Mouse (Mus musculus): ENCODE measurements at regions not wholly inside any gene's neighbourhood (a gene's known extent, or its start where the extent isn't known, plus 50 kb on each side); places are given as distances from the start of the nearest gene placed in this dataset.
"Not testable (repeated sequence)": the region's sequence is repeated elsewhere in the genome, so short reads cannot be mapped to it uniquely, and the experiment has no call there.

GRCm38 (mm10) chr10:23671494-23671893, 115.6 kb downstream of the Rps12 start:
- H3K36me3 ChIP-seq (ENCODE audit: control insufficient read depth, insufficient read depth, low read length) = no peaks in the 10 kb centered on the region
- H3K27me3 ChIP-seq (ENCODE audit: control insufficient read depth, insufficient read depth, low read length) = no peaks in the 10 kb centered on the region
- no peak overlapping the region for H3K4me3 ChIP-seq (replicated peaks; ENCODE audit: low read depth, low read length)
- peaks cover 11% of the 10 kb centered on the region; the same call in 1 of the 2 replicates for H3K4me1 ChIP-seq (ENCODE audit: control insufficient read depth, insufficient read depth, low read length)
- H3K4me2 ChIP-seq (ENCODE audit: low read length) = no peak overlapping the region
- WGBS = 32% methylated on average over 8 of the region's 8 CpGs
- no peak overlapping the region for H3K9ac ChIP-seq (replicated peaks; ENCODE audit: low read length)
- H3K9me3 ChIP-seq (ENCODE audit: control insufficient read depth, low read length) = no peaks in the 10 kb centered on the region
- ATAC-seq (ENCODE audit: low FRiP score, low TSS enrichment) (no peak), DNase-seq (peak; percentile 18)
- no peak overlapping the region for H3K27ac ChIP-seq (replicated peaks; ENCODE audit: low read depth, low read length)

GRCm38 (mm10) chr10:23665916-23666315, 121.2 kb downstream of the Rps12 start:
- H3K27ac ChIP-seq (replicated peaks; ENCODE audit: low read depth, low read length); H3K9ac ChIP-seq (replicated peaks; ENCODE audit: low read length); ATAC-seq (ENCODE audit: low FRiP score, low TSS enrichment); H3K4me2 ChIP-seq (ENCODE audit: low read length); H3K9me3 ChIP-seq (ENCODE audit: control insufficient read depth, low read length); H3K27me3 ChIP-seq (ENCODE audit: control insufficient read depth, insufficient read depth, low read length); H3K4me1 ChIP-seq (ENCODE audit: control insufficient read depth, insufficient read depth, low read length); H3K36me3 ChIP-seq (ENCODE audit: control insufficient read depth, insufficient read depth, low read length); H3K4me3 ChIP-seq (replicated peaks; ENCODE audit: low read depth, low read length); DNase-seq: not testable (repeated sequence)
- WGBS = 96% methylated on average over 8 of the region's 8 CpGs

- Histone ChIP-seq H3K4me2 (ENCODE audit: low read length) (no peak overlapping the region), H3K4me3 (replicated peaks; ENCODE audit: low read depth, low read length) (no peak overlapping the region), H3K4me1 (ENCODE audit: control insufficient read depth, insufficient read depth, low read length) (no peaks in the 10 kb centered on the region), H3K9me3 (ENCODE audit: control insufficient read depth, low read length) (no peaks in the 10 kb centered on the region), H3K27ac (replicated peaks; ENCODE audit: low read depth, low read length) (no peak overlapping the region), H3K9ac (replicated peaks; ENCODE audit: low read length) (no peak overlapping the region), H3K27me3 (ENCODE audit: control insufficient read depth, insufficient read depth, low read length) (no peaks in the 10 kb centered on the region), H3K36me3 (ENCODE audit: control insufficient read depth, insufficient read depth, low read length) (no peaks in the 10 kb centered on the region)
- WGBS = 90% methylated on average over 4 of the region's 4 CpGs
- ATAC-seq (ENCODE audit: low FRiP score, low TSS enrichment) (no peak), DNase-seq (no peak)
Measured at GRCm38 (mm10) chr10:23626201-23626600, 160.9 kb downstream of the Rps12 start.

GRCm38 (mm10) chr10:23612030-23612429, 175.0 kb downstream of the Rps12 start:
- 93% methylated on average over 2 of the region's 2 CpGs for WGBS

GRCm38 (mm10) chr10:23611183-23611582, 175.9 kb downstream of the Rps12 start:
- Histone ChIP-seq H3K4me3 (replicated peaks; ENCODE audit: low read depth, low read length) (no peak overlapping the region), H3K9me3 (ENCODE audit: control insufficient read depth, low read length) (no peaks in the 10 kb centered on the region), H3K9ac (replicated peaks; ENCODE audit: low read length) (no peak overlapping the region), H3K36me3 (ENCODE audit: control insufficient read depth, insufficient read depth, low read length) (no peaks in the 10 kb centered on the region), H3K27me3 (ENCODE audit: control insufficient read depth, insufficient read depth, low read length) (no peaks in the 10 kb centered on the region), H3K4me1 (ENCODE audit: control insufficient read depth, insufficient read depth, low read length) (no peaks in the 10 kb centered on the region), H3K4me2 (ENCODE audit: low read length) (no peak overlapping the region), H3K27ac (replicated peaks; ENCODE audit: low read depth, low read length) (no peak overlapping the region)
- ATAC-seq (ENCODE audit: low FRiP score, low TSS enrichment) = 0 out of 2 replicates have a peak, but pooled peaks have one; percentile 26
- peak; percentile 79 for DNase-seq
- WGBS = 45% methylated on average over 9 of the region's 9 CpGs

More at GRCm38 (mm10) chr10:23612030-23612429, 175.0 kb downstream of the Rps12 start:
- Histone ChIP-seq H3K36me3 (ENCODE audit: control insufficient read depth, insufficient read depth, low read length) (no peaks in the 10 kb centered on the region), H3K9ac (replicated peaks; ENCODE audit: low read length) (no peak overlapping the region), H3K4me2 (ENCODE audit: low read length) (no peak overlapping the region), H3K4me3 (replicated peaks; ENCODE audit: low read depth, low read length) (no peak overlapping the region), H3K4me1 (ENCODE audit: control insufficient read depth, insufficient read depth, low read length) (no peaks in the 10 kb centered on the region), H3K27ac (replicated peaks; ENCODE audit: low read depth, low read length) (no peak overlapping the region), H3K27me3 (ENCODE audit: control insufficient read depth, insufficient read depth, low read length) (no peaks in the 10 kb centered on the region), H3K9me3 (ENCODE audit: control insufficient read depth, low read length) (no peaks in the 10 kb centered on the region)
- DNase-seq (no peak), ATAC-seq (ENCODE audit: low FRiP score, low TSS enrichment) (no peak)

- no peaks in the 10 kb centered on the region for H3K27me3 ChIP-seq (ENCODE audit: control insufficient read depth, insufficient read depth, low read length)
- ATAC-seq (ENCODE audit: low FRiP score, low TSS enrichment) = no peak
- no peak overlapping the region for H3K4me2 ChIP-seq (ENCODE audit: low read length)
- H3K27ac ChIP-seq (replicated peaks; ENCODE audit: low read depth, low read length) = no peak overlapping the region
- no peaks in the 10 kb centered on the region for H3K9me3 ChIP-seq (ENCODE audit: control insufficient read depth, low read length)
- no peak overlapping the region for H3K4me3 ChIP-seq (replicated peaks; ENCODE audit: low read depth, low read length)
- no peaks in the 10 kb centered on the region for H3K4me1 ChIP-seq (ENCODE audit: control insufficient read depth, insufficient read depth, low read length)
- 90% methylated on average over 6 of the region's 6 CpGs for WGBS
- no peak for DNase-seq
- no peak overlapping the region for H3K9ac ChIP-seq (replicated peaks; ENCODE audit: low read length)
- no peaks in the 10 kb centered on the region for H3K36me3 ChIP-seq (ENCODE audit: control insufficient read depth, insufficient read depth, low read length)
Measured at GRCm38 (mm10) chr10:23610485-23610884, 176.6 kb downstream of the Rps12 start.

GRCm38 (mm10) chr10:23610046-23610445, 177.0 kb downstream of the Rps12 start:
- H3K4me2 ChIP-seq (ENCODE audit: low read length) = no peak overlapping the region

GRCm38 (mm10) chr10:23609270-23609914, 177.7 kb downstream of the Rps12 start:
- no peak overlapping the region for H3K4me2 ChIP-seq (ENCODE audit: low read length)
- peak; percentile 14 for DNase-seq
- H3K4me1 ChIP-seq (ENCODE audit: control insufficient read depth, insufficient read depth, low read length) = no peaks in the 10 kb centered on the region
- no peak overlapping the region for H3K4me3 ChIP-seq (replicated peaks; ENCODE audit: low read depth, low read length)
- WGBS = 58% methylated on average over 18 of the region's 18 CpGs
- no peak for ATAC-seq (ENCODE audit: low FRiP score, low TSS enrichment)
- H3K9me3 ChIP-seq (ENCODE audit: control insufficient read depth, low read length) = no peaks in the 10 kb centered on the region
- no peaks in the 10 kb centered on the region for H3K36me3 ChIP-seq (ENCODE audit: control insufficient read depth, insufficient read depth, low read length)
- H3K27ac ChIP-seq (replicated peaks; ENCODE audit: low read depth, low read length) = no peak overlapping the region
- H3K27me3 ChIP-seq (ENCODE audit: control insufficient read depth, insufficient read depth, low read length) = no peaks in the 10 kb centered on the region
- H3K9ac ChIP-seq (replicated peaks; ENCODE audit: low read length) = no peak overlapping the region

More at GRCm38 (mm10) chr10:23610046-23610445, 177.0 kb downstream of the Rps12 start:
- 70% methylated on average over 3 of the region's 3 CpGs for WGBS
- Histone ChIP-seq H3K9me3 (ENCODE audit: control insufficient read depth, low read length) (no peaks in the 10 kb centered on the region), H3K36me3 (ENCODE audit: control insufficient read depth, insufficient read depth, low read length) (no peaks in the 10 kb centered on the region), H3K9ac (replicated peaks; ENCODE audit: low read length) (no peak overlapping the region), H3K27ac (replicated peaks; ENCODE audit: low read depth, low read length) (no peak overlapping the region), H3K27me3 (ENCODE audit: control insufficient read depth, insufficient read depth, low read length) (no peaks in the 10 kb centered on the region), H3K4me1 (ENCODE audit: control insufficient read depth, insufficient read depth, low read length) (no peaks in the 10 kb centered on the region), H3K4me3 (replicated peaks; ENCODE audit: low read depth, low read length) (no peak overlapping the region)
- ATAC-seq (ENCODE audit: low FRiP score, low TSS enrichment) (no peak), DNase-seq (peak; percentile 5)

- H3K27me3 ChIP-seq (ENCODE audit: control insufficient read depth, insufficient read depth, low read length) = no peaks in the 10 kb centered on the region
- no peak overlapping the region for H3K4me2 ChIP-seq (ENCODE audit: low read length)
- 17% methylated on average over 5 of the region's 5 CpGs for WGBS
- no peaks in the 10 kb centered on the region for H3K36me3 ChIP-seq (ENCODE audit: control insufficient read depth, insufficient read depth, low read length)
- H3K4me1 ChIP-seq (ENCODE audit: control insufficient read depth, insufficient read depth, low read length) = no peaks in the 10 kb centered on the region
- no peak overlapping the region for H3K4me3 ChIP-seq (replicated peaks; ENCODE audit: low read depth, low read length)
- H3K27ac ChIP-seq (replicated peaks; ENCODE audit: low read depth, low read length) = no peak overlapping the region
- DNase-seq = peak; percentile 25
- ATAC-seq (ENCODE audit: low FRiP score, low TSS enrichment) = no peak
- H3K9me3 ChIP-seq (ENCODE audit: control insufficient read depth, low read length) = no peaks in the 10 kb centered on the region
- no peak overlapping the region for H3K9ac ChIP-seq (replicated peaks; ENCODE audit: low read length)
Measured at GRCm38 (mm10) chr10:23600701-23601100, 186.4 kb downstream of the Rps12 start.
